Mouse (Mus musculus): ENCODE measurements around the gene Ccdc85c. TPM values are rescaled to one million over a fixed set of nuclear protein-coding genes. Genes with fewer than 3 reads are reported as not detected.

The Ccdc85c gene
- total and polyA plus RNA-seq, 3 experiments, result 27.1 to 43.9 (median 39.2) TPM

- Histone ChIP-seq H3K27me3 (ENCODE audit: control insufficient read depth, insufficient read depth, low read length) (no peaks in the 10 kb centered on the region), H3K4me1 (ENCODE audit: control insufficient read depth, insufficient read depth, low read length) (peaks cover 32% of the 10 kb centered on the region), H3K27ac (no peak overlapping the region), H3K4me3 (no peak overlapping the region), H3K9ac (ENCODE audit: low read depth, low read length) (no peak overlapping the region), H3K36me3 (ENCODE audit: control insufficient read depth, insufficient read depth, low read length) (peaks cover 18% of the 10 kb centered on the region), H3K79me2 (replicated peaks; ENCODE audit: control insufficient read depth, insufficient read depth, low read length) (peaks cover 19% of the 10 kb centered on the region)
- TF ChIP-seq EP300 (IDR thresholded peaks at IDR 0.05; ENCODE audit: insufficient read depth, low read depth, low read length) (no peak), POLR2A (IDR thresholded peaks at IDR 0.05; ENCODE audit: insufficient read depth, low read depth, low read length) (no peak), CTCF (IDR thresholded peaks at IDR 0.05) (no peak)
- 77% methylated on average over 3 of the region's 3 CpGs for WGBS
- DNase-seq, result no peak
- intact Hi-C loops (cut with DNase I), result no loop called here
Observed at GRCm38 (mm10) chr12:108170467-108170866, 104.8 kb downstream of the Ccdc85c start.

GRCm38 (mm10) chr12:108168909-108169308 is 106.3 kb downstream of the Ccdc85c start:
- Histone ChIP-seq H3K27ac (no peak overlapping the region), H3K27me3 (ENCODE audit: control insufficient read depth, insufficient read depth, low read length) (no peaks in the 10 kb centered on the region), H3K79me2 (replicated peaks; ENCODE audit: control insufficient read depth, insufficient read depth, low read length) (peaks cover 23% of the 10 kb centered on the region), H3K4me1 (ENCODE audit: control insufficient read depth, insufficient read depth, low read length) (peaks cover 31% of the 10 kb centered on the region), H3K9ac (ENCODE audit: low read depth, low read length) (no peak overlapping the region), H3K36me3 (ENCODE audit: control insufficient read depth, insufficient read depth, low read length) (peaks cover 15% of the 10 kb centered on the region), H3K4me3 (no peak overlapping the region)
- no peak for DNase-seq
- TF ChIP-seq EP300 (IDR thresholded peaks at IDR 0.05; ENCODE audit: insufficient read depth, low read depth, low read length), result no peak
- no peak for TF ChIP-seq POLR2A (IDR thresholded peaks at IDR 0.05; ENCODE audit: insufficient read depth, low read depth, low read length)
- TF ChIP-seq CTCF (IDR thresholded peaks at IDR 0.05), result no peak
- intact Hi-C loops (cut with DNase I), result no loop called here
- WGBS, result 10% methylated on average over 3 of the region's 3 CpGs

DNA sequence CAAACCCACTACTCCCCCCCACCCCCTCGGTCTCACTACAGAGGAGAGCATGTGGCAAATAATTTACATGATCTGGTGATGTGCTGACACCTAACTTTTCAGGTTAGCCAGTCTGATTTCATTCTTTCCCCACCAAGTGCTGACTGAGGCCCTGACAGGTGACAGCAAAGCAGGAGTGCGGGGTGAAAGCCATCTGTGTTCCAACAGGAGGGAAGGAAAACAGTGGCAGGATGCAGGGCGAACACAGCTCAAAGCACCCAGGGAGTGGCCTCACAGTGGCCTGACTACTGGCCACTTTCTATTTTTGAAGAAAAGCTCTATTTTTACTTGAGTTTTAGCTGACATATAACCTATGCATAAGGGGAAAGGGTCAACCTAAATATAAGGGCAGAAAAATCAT is 111.5 kb downstream of the Ccdc85c start:
- Histone ChIP-seq H3K4me1 (ENCODE audit: control insufficient read depth, insufficient read depth, low read length) (peaks cover 9% of the 10 kb centered on the region), H3K27ac (no peak overlapping the region), H3K79me2 (replicated peaks; ENCODE audit: control insufficient read depth, insufficient read depth, low read length) (peaks cover 14% of the 10 kb centered on the region), H3K4me3 (no peak overlapping the region), H3K36me3 (ENCODE audit: control insufficient read depth, insufficient read depth, low read length) (peaks cover 7% of the 10 kb centered on the region), H3K27me3 (ENCODE audit: control insufficient read depth, insufficient read depth, low read length) (no peaks in the 10 kb centered on the region), H3K9ac (ENCODE audit: low read depth, low read length) (no peak overlapping the region)
- intact Hi-C loops (cut with DNase I), result no loop called here
- 50% methylated on average over 3 of the region's 3 CpGs for WGBS
- DNase-seq, result no peak
- TF ChIP-seq POLR2A (IDR thresholded peaks at IDR 0.05; ENCODE audit: insufficient read depth, low read depth, low read length), result no peak
- no peak for TF ChIP-seq EP300 (IDR thresholded peaks at IDR 0.05; ENCODE audit: insufficient read depth, low read depth, low read length)
- no peak for TF ChIP-seq CTCF (IDR thresholded peaks at IDR 0.05)

GRCm38 (mm10) chr12:108162036-108162435 is 113.2 kb downstream of the Ccdc85c start:
- TF ChIP-seq POLR2A (IDR thresholded peaks at IDR 0.05; ENCODE audit: insufficient read depth, low read depth, low read length) (no peak), CTCF (IDR thresholded peaks at IDR 0.05) (peak; percentile 58)
- intact Hi-C loops (cut with DNase I), result no loop called here
- no peak for DNase-seq

DNA sequence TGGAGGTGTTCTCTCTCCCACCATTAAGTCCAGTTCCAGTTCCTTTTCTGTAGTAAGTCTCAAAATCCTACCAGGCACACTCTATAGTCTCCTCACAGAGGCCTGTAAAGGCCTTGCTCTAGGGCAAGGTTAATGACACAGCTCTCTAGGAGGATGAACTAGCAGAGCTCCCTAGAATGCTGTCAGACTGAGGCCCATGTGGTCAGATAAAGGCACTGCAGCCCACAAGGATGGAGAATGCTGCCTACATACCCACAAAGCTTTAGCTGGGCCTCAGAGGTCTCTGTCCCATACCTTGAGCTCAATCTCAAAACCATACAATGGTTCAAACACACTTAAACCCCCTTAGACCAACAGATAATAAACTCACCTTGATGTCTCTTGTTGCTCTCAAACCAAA is 115.4 kb downstream of the Ccdc85c start:
- TF ChIP-seq EP300 (IDR thresholded peaks at IDR 0.05; ENCODE audit: insufficient read depth, low read depth, low read length) (no peak), POLR2A (IDR thresholded peaks at IDR 0.05; ENCODE audit: insufficient read depth, low read depth, low read length) (no peak), CTCF (IDR thresholded peaks at IDR 0.05) (no peak)
- H3K4me1 ChIP-seq (ENCODE audit: control insufficient read depth, insufficient read depth, low read length), result peaks cover 1% of the 10 kb centered on the region; the same call in 1 of the 2 replicates
- peaks cover 4% of the 10 kb centered on the region for H3K36me3 ChIP-seq (ENCODE audit: control insufficient read depth, insufficient read depth, low read length)
- intact Hi-C loops (cut with DNase I), result no loop called here
- H3K27me3 ChIP-seq (ENCODE audit: control insufficient read depth, insufficient read depth, low read length), result no peaks in the 10 kb centered on the region
- H3K79me2 ChIP-seq (replicated peaks; ENCODE audit: control insufficient read depth, insufficient read depth, low read length), result peaks cover 7% of the 10 kb centered on the region
- no peak for DNase-seq
- H3K27ac ChIP-seq, result no peak overlapping the region
- no peak overlapping the region for H3K4me3 ChIP-seq
- no peak overlapping the region for H3K9ac ChIP-seq (ENCODE audit: low read depth, low read length)

More at GRCm38 (mm10) chr12:108162036-108162435, 113.2 kb downstream of the Ccdc85c start:
- H3K9ac ChIP-seq (ENCODE audit: low read depth, low read length), result no peak overlapping the region
- peaks cover 11% of the 10 kb centered on the region for H3K79me2 ChIP-seq (replicated peaks; ENCODE audit: control insufficient read depth, insufficient read depth, low read length)
- H3K27me3 ChIP-seq (ENCODE audit: control insufficient read depth, insufficient read depth, low read length), result no peaks in the 10 kb centered on the region
- peaks cover 5% of the 10 kb centered on the region for H3K36me3 ChIP-seq (ENCODE audit: control insufficient read depth, insufficient read depth, low read length)
- H3K4me1 ChIP-seq (ENCODE audit: control insufficient read depth, insufficient read depth, low read length), result peaks cover 3% of the 10 kb centered on the region
- no peak overlapping the region for H3K4me3 ChIP-seq
- no peak overlapping the region for H3K27ac ChIP-seq
- 98% methylated on average over 1 of the region's 1 CpGs for WGBS

Other genes with a start within 250 kb of the Ccdc85c start
- gene Setd3, start 96.1 kb downstream of the Ccdc85c start, total RNA-seq (2021), result 10 to 100 TPM; 84.6 to 99.8 TPM
- gene Setd3, start 96.1 kb downstream of the Ccdc85c start, polyA plus RNA-seq (2012; rRNA removed), result 25.0 and 46.8 TPM in 2 replicates
- 10 to 100 TPM; 28.9 to 31.9 TPM for gene Ccnk, start 95.8 kb downstream of the Ccdc85c start, total RNA-seq (2021)
- gene Ccnk, start 95.8 kb downstream of the Ccdc85c start, polyA plus RNA-seq (2012; rRNA removed), result 14.8 and 20.6 TPM in 2 replicates
- gene Hhipl1, start 30.8 kb upstream of the Ccdc85c start, total RNA-seq (2021), result 1 to 10 TPM; 1.2 to 1.5 TPM
- 1.6 and 1.8 TPM in 2 replicates for gene Hhipl1, start 30.8 kb upstream of the Ccdc85c start, polyA plus RNA-seq (2012; rRNA removed)
- under 1 TPM; 0.41 to 0.47 TPM for gene Cyp46a1, start 59.0 kb upstream of the Ccdc85c start, total RNA-seq (2021)
- gene Cyp46a1, start 59.0 kb upstream of the Ccdc85c start, polyA plus RNA-seq (2012; rRNA removed), result 1.3 and 1.8 TPM in 2 replicates
- gene Eml1, start 95.5 kb upstream of the Ccdc85c start, total RNA-seq (2021), result 10 to 100 TPM; 73.5 to 84.7 TPM
- gene Eml1, start 95.5 kb upstream of the Ccdc85c start, polyA plus RNA-seq (2012; rRNA removed), result 68.7 and 112 TPM in 2 replicates

Measured in heart, adult 2 months (tissue).